Mouse (Mus musculus): ENCODE measurements around the gene Ccdc114. TPM values are rescaled to one million over a fixed set of nuclear protein-coding genes. Genes with fewer than 3 reads are reported as not detected.
"Not testable (repeated sequence)": the region's sequence is repeated elsewhere in the genome, so short reads cannot be mapped to it uniquely, and the experiment has no call there.

Ccdc114 gene
- total RNA-seq (2021) = 1 to 10 TPM in 1 of 2 experiments, under 1 TPM in 1; 0.98 to 1.1 TPM

GRCm38 (mm10) chr7:45923762-45924428 lies at the start of gene Ccdc114:
Gene Ccdc114, plus strand, starts transcription at chr7:45924072.
- peak; percentile 78 to 83 for DNase-seq
- intact Hi-C loops (cut with DNase I) = loop anchor here (1.0 to 5.0 kb wide), 2 partner anchors 52 to 207 kb away; partner anchors contain the start of genes Kdelr1, Rpl18 and Sphk2

DNA sequence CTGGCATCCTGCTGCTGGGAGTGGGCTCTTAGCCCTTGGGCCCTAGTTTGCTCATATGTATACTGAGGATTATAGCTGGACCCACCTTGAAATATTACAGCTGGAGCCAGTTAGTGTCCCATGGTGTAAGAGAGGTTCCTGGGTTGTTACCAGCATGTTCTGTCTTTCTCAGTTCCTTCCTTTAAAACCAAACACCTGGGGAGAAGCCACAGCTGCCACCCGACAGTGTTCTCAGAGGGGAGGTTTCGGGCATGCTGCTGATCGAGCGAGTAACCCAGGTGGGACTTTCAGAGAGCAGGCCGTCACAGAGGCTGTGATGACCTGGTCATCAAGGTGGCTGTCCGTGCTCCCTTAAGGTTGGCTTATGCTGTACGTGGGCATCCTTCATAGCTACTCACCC lies 47.0 kb upstream of the Ccdc114 start:
- intact Hi-C loops (cut with DNase I) = no loop called here
- DNase-seq = no peak

- intact Hi-C loops (cut with DNase I); DNase-seq: not testable (repeated sequence)
Measured at GRCm38 (mm10) chr7:45878278-45878677, 45.6 kb upstream of the Ccdc114 start, which contains the start of gene Grin2d. Gene Grin2d, minus strand, starts transcription at chr7:45878378.

DNA sequence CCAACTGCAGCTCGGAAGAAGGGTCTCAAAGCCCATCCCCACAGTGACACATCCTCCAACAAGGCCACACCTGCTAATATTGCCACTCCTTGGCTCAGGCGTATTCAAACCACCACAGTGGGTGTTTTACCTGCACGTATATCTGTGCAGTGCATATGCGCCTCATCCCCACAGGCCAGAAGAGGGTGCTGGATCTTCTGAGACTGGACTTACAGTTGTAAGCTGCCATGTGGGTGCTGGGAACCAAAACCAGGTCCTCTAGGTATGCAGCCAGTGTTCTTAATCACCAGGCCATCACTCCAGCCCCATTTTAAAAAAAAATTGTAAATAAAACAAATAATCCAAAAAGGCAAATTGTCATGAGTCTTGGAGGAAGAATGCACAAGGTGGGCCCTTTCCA lies 43.3 kb upstream of the Ccdc114 start:
- DNase-seq = no peak
- intact Hi-C loops (cut with DNase I) = no loop called here

DNA sequence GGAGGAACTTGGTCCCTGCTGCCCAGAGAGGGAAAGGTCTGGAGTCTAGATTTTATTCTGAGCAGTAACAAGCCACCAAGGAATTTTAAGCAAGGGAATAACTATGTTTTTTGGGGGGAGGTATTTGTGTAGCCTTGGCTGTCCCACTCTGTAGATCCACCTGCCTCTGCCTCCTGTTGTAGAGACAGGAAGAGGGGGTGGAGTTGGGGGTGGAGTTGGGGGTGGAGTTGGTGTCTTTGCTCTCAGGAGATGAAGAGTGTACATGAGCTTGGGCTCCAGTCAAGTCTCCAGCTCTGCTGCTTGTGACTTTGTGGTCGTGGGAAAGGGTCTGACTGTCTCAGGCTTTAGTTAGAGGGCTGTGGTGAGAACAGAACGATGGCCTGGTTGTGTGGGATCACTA lies 42.9 kb upstream of the Ccdc114 start:
- no peak for DNase-seq
- intact Hi-C loops (cut with DNase I) = no loop called here

DNA sequence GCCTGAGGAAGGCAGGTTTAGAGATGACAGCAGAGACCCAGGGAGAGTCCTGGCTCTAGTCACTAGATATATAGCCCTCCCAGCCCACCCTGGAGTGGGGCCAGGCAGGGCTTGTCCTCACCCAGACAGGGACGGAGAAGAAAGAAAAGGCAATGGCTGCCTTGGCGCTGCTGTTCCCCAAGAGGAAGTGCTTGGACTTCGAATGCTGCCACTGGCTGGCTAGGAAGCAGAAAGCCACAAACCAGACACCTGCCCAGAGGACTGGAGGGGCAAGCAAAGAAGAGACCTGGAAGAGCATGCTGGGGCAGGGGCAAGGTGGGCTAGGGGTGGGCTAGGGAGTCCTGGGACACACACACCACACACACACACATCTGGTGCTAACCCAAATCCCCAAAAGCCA lies 36.6 kb upstream of the Ccdc114 start:
- no peak for DNase-seq
- intact Hi-C loops (cut with DNase I) = no loop called here

DNA sequence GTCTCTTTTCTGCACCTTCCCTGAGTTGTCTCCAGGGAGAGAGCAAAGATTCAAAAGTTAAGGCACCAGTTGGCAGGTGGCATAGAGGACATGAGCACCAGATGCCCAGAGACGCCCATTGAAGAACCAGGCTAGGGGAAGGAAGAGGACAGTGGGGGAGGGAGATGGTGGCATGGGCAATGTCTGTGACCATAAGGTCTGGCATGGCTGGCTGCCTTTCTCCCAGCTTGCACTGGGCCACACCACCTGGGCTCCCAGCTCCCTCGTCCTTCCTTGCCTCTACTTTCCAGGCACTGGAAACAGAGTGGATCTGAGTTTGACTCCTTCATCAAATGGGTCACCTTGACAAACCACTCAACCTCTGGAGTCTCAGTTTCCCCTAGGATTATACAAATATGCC lies 31.2 kb upstream of the Ccdc114 start:
- intact Hi-C loops (cut with DNase I) = no loop called here
- DNase-seq = no peak

DNA sequence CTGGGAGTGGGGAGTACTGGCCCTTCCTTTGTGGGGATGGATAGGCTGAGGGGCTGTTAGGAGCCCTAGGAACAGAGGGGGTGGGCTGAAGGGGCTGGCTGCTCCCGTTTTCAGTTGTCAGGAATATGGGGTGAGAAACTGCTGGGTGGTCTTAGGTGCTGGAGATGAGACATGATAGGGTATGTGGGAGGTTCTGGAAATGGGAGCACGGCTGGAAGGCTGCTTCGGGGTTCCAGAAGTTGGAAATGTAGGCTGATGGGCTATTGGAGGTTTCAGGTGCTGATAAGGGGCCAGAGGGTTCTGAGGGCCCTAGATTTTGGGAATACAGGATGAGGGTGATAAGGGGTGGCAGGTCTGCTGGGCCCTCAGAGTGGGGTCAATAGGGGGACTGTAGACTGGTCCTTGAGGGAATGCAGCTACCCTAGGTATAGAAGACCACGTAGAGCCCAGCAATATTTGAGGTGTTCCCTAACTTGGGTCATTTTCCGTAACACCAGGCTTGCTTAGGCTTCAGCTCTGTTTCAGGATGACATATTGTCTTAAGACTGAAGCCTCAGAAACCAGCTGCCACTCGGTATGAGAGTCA lies 27.8 kb upstream of the Ccdc114 start:
- intact Hi-C loops (cut with DNase I) = no loop called here
- no peak for DNase-seq

DNA sequence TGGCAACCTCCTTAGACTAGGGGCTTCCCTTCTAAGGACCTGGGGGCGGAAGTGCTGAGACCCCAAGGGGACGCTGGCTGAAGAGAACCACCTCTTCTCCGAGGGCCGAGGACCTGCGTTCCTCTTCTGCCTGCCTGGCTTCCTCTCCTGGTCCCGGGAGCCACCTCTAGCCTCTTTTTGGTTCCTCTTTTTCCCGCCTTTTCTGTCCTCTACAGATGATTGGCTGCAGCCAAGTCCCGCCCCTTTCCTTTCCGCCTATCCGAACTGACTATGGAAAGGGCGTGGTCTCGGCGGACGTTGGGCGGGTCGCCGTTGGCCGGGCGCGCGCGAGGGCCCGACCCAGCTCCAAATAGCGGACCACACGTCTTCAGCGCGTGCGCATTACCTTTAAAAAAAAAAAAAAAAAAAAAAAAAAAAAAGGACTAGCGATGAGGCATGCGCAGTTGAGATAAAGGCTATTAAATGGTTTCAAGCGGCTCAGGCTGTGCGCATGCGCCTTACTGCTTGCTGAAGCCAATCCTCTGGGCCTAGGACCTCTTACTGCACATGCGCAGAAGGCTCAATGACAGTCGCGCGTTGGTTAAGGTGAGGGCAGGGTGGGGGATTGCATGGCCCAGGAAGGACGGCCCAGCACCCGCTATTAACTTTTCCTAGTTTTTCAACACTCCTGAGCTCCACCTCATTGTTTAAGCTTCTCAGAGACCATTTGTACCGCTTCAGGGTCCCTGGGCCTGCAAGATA lies 27.2 kb upstream of the Ccdc114 start, which contains the start of the genes Syngr4 and Tmem143:
Gene Syngr4 (minus strand): TSS at position 198 of the 741 bp plus-strand sequence.
Gene Tmem143 (plus strand): TSS at position 425 of the 741 bp plus-strand sequence.
- intact Hi-C loops (cut with DNase I) = loop anchor here (1.0 kb wide), 1 partner anchor 23 kb away; no protein-coding TSS in a partner anchor
- DNase-seq = peak; percentile 95

GRCm38 (mm10) chr7:45897258-45897757 lies 26.6 kb upstream of the Ccdc114 start:
- intact Hi-C loops (cut with DNase I) = loop anchor here (1.0 kb wide), 1 partner anchor 24 kb away; no protein-coding TSS in a partner anchor
- peak in 1 of 2 experiments; percentile 55 for DNase-seq

- intact Hi-C loops (cut with DNase I); DNase-seq: not testable (repeated sequence)
Measured at GRCm38 (mm10) chr7:45898125-45898524, 25.7 kb upstream of the Ccdc114 start.

DNA sequence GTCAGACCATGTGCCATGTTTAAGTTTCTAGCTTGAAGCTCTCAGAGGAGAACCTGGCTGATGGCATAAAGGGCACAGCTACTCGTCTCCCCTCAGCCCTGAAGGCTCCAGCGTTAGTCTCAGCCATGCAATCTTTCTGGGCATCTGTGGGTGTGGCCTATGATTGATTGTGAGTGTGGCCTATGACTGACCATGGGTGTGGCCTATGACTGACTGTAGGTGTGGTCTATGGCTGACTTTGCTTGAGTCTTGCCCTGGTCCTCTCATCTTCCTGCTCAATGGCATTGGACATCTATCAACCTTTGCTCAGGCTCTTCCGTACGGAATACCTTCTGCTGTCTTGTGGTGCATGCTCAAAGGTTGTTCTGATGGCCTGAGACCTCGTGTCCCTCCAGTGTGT lies 22.3 kb upstream of the Ccdc114 start:
- intact Hi-C loops (cut with DNase I) = no loop called here
- DNase-seq = no peak

DNA sequence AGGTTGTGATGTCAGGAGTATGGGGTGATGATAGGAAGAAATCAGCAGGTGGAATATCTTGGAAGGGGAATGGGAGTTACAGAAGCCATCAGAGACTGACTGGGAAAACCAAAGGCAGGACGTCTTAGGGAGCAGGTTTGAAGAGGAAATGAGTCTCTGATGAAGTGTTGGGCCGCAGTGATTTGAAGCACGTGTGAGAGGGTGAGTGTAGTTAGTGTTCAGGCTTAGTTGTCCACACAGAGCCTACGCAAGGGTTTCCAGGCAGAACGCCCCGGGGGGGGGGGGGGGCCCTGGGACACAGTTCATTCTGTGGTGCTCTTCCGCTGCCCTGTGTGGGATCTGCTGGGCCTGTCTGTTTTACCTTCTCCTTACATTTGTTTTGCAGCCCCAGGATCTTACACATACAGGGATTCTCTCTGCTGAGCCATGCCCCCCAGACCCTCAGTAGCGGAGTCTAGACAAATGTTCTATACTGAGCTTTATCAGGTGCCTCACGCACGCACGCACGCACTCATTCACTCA lies 21.3 kb upstream of the Ccdc114 start:
- DNase-seq = no peak
- intact Hi-C loops (cut with DNase I) = no loop called here

DNA sequence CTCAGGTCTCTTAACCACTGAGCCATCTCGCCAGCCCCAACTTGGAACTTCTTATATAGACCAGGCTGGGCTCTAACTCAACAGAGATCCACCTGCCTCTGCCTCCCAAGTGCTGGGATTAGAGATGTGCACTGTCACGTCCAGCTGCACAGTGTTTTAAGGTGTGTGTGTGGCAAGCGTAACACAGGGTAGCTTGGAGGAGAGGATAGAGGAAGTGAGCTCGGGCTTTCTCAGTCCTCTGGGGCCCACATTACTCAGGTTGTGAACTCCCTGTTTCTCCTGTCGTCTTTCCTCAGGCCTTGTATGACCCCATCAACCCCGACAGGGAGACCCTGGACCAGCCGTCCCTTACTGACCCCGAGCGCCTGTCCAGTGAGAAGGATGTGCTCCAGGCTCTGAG lies 17.2 kb upstream of the Ccdc114 start:
- intact Hi-C loops (cut with DNase I) = no loop called here
- DNase-seq = no peak

- no peak for DNase-seq
- intact Hi-C loops (cut with DNase I) = no loop called here
Measured at GRCm38 (mm10) chr7:45908384-45908783, 15.5 kb upstream of the Ccdc114 start.

GRCm38 (mm10) chr7:45909145-45909544 lies 14.7 kb upstream of the Ccdc114 start:
- no peak for DNase-seq
- intact Hi-C loops (cut with DNase I) = no loop called here

DNA sequence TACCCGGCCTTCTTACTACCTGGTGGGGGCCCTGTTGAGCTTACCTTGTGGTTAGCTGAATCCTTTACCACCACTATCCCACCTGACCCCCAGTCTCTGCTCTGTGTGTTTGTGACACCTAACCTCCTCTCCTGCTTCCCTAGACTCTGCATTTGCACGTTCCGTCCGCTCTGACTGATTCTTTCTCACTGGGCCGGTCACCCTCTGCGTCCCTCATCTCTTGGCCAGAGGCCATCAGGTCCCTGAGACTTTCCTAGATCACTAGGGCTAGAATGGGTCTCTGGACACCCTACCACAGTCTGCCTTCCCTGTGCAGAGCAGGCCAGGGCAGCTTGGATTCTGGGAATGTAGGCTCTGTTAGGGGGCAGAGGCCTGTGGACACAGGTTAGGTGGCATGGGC lies 9.8 kb upstream of the Ccdc114 start:
- intact Hi-C loops (cut with DNase I) = no loop called here
- DNase-seq = no peak

- intact Hi-C loops (cut with DNase I) = no loop called here
Measured at GRCm38 (mm10) chr7:45915011-45915410, 8.9 kb upstream of the Ccdc114 start.

GRCm38 (mm10) chr7:45916056-45917003 lies 7.5 kb upstream of the Ccdc114 start:
- DNase-seq = peak; percentile 73 to 75
- intact Hi-C loops (cut with DNase I) = no loop called here

More at GRCm38 (mm10) chr7:45915011-45915410, 8.9 kb upstream of the Ccdc114 start:
- no peak for DNase-seq

Measured in heart, postnatal 36 days (tissue).